Mouse (Mus musculus): ENCODE data around the gene Tfb1m. TPM values are rescaled to one million over a fixed set of nuclear protein-coding genes. Genes with fewer than 3 reads are reported as not detected.

Gene Tfb1m
- total and polyA plus RNA-seq, 3 experiments = 21.0 to 46.8 (median 29.4) TPM

DNA sequence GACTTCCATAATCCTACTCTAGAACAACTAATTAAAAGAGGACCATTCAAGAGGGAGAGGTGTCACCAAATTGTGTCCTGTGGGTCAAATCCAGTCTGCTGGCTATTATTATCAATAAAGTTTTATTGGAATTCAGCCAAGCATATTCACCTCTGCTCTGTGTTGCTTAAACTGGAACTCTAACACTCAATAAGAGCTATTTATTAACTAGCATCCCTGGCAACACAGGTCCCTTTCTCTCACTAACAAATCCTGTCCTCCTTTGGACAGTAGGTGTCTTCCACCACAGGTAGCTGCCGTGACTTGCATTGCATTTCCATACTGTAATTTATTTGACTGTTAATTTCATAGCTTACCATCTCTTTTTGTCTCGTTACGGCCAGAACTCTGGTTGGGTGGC lies 61.5 kb downstream of the Tfb1m start:
- H3K27ac ChIP-seq (ENCODE audit: insufficient read depth, low read depth) = no peak overlapping the region

DNA sequence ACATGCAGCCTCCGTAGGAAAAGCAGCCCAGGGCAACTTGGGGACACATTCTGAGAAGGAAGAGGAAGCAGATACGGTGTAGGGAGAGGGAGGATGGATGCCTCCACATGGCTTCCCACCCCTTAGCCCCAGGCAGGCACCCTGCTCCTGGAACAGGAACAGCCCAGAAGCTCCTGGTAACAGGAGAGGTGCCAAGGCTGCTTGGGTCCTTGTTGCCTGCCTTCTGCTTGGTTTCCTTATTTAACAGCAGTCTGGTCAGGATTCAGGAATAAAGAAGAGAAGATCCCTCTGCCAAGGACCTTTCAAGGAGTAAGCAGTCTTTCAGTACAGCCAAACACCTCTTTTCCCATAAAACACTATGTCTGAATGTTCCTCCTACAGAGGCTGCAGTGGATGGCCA lies 62.0 kb downstream of the Tfb1m start:
- no peaks in the 10 kb centered on the region for H3K4me1 ChIP-seq (ENCODE audit: control insufficient read depth in 1 of 2, insufficient read depth in 2 of 2)
- dilution Hi-C loops (cut with MboI; ENCODE audit: extremely low pct_ligation_motif_present, extremely low pct_unique_long_range_greater_than_20kb, low sequenced_read_pairs) = no loop called here
- H3K4me3 ChIP-seq (replicated peaks in 1 of 3; ENCODE audit: low read depth in 2 of 3, low read length in 2 of 3, poor library complexity in 1 of 3) = no peak overlapping the region
- no peaks in the 10 kb centered on the region for H3K27me3 ChIP-seq (replicated peaks)
- peaks cover 0 to 52% of the 10 kb centered on the region in 2 experiments for H3K36me3 ChIP-seq (replicated peaks in 1 of 2; ENCODE audit: control insufficient read depth in 1 of 2, insufficient read depth in 1 of 2, low read length in 1 of 2)
- no peak for DNase-seq (ENCODE audit: extremely low read depth)
- in situ Hi-C loops (cut with MboI; ENCODE audit: low pct_ligation_motif_present, low pct_unique_long_range_greater_than_20kb, low sequenced_read_pairs) = no loop called here
- no peak overlapping the region for H3K4me2 ChIP-seq (ENCODE audit: insufficient read depth, low read depth, poor library complexity, severe bottlenecking)
- H3K79me2 ChIP-seq (replicated peaks; ENCODE audit: control insufficient read depth, extremely low read depth, insufficient read depth, poor library complexity, severe bottlenecking) = no peaks in the 10 kb centered on the region
- TF ChIP-seq ZC3H11A (IDR thresholded peaks at IDR 0.05; ENCODE audit: low read depth, low read length) = no peak
- no peak for TF ChIP-seq USF1 (IDR thresholded peaks at IDR 0.05; ENCODE audit: low read depth, low read length)
- no peak for TF ChIP-seq JUN (IDR thresholded peaks at IDR 0.05; ENCODE audit: insufficient read depth, low read depth, low read length)
- TF ChIP-seq KAT2A (IDR thresholded peaks at IDR 0.05; ENCODE audit: insufficient replicate concordance, low read length) = no peak
- TF ChIP-seq USF2 (conservative IDR thresholded peaks at IDR 0.05; ENCODE audit: low read depth, low read length) = no peak
- TF ChIP-seq ZMIZ1 (IDR thresholded peaks at IDR 0.05; ENCODE audit: low read depth, low read length) = no peak
- no peak for TF ChIP-seq EP300 (IDR thresholded peaks at IDR 0.05; ENCODE audit: low read length)
- no peak for TF ChIP-seq RCOR1 (conservative IDR thresholded peaks at IDR 0.05; ENCODE audit: low read depth, low read length)
- no peak overlapping the region for H3K9ac ChIP-seq (ENCODE audit: insufficient read depth, low read depth)
- H3K9me3 ChIP-seq (replicated peaks; ENCODE audit: low read length) = no peaks in the 10 kb centered on the region
- H3K27ac ChIP-seq (ENCODE audit: insufficient read depth, low read depth) = no peak overlapping the region

More for the DNA sequence above, 61.5 kb downstream of the Tfb1m start:
- Histone ChIP-seq H3K9me3 (replicated peaks; ENCODE audit: low read length) (no peaks in the 10 kb centered on the region), H3K9ac (ENCODE audit: insufficient read depth, low read depth) (no peak overlapping the region), H3K4me3 (replicated peaks in 1 of 3; ENCODE audit: low read depth in 2 of 3, low read length in 2 of 3, poor library complexity in 1 of 3) (no peak overlapping the region), H3K4me2 (ENCODE audit: insufficient read depth, low read depth, poor library complexity, severe bottlenecking) (no peak overlapping the region), H3K27me3 (replicated peaks) (no peaks in the 10 kb centered on the region), H3K36me3 (replicated peaks in 1 of 2; ENCODE audit: control insufficient read depth in 1 of 2, insufficient read depth in 1 of 2, low read length in 1 of 2) (peaks cover 0 to 51% of the 10 kb centered on the region in 2 experiments), H3K79me2 (replicated peaks; ENCODE audit: control insufficient read depth, extremely low read depth, insufficient read depth, poor library complexity, severe bottlenecking) (no peaks in the 10 kb centered on the region), H3K4me1 (ENCODE audit: control insufficient read depth in 1 of 2, insufficient read depth in 2 of 2) (no peaks in the 10 kb centered on the region)
- no peak for DNase-seq (ENCODE audit: extremely low read depth)
- in situ Hi-C loops (cut with MboI; ENCODE audit: low pct_ligation_motif_present, low pct_unique_long_range_greater_than_20kb, low sequenced_read_pairs) = no loop called here
- TF ChIP-seq SMC3 (IDR thresholded peaks at IDR 0.05; ENCODE audit: low read depth, low read length) (no peak), POLR2A (IDR thresholded peaks at IDR 0.05; ENCODE audit: low read depth, low read length) (no peak), NRF1 (IDR thresholded peaks at IDR 0.05; ENCODE audit: low read depth, low read length) (no peak), IRF4 (IDR thresholded peaks at IDR 0.05; ENCODE audit: low read depth, low read length) (no peak), RAD21 (IDR thresholded peaks at IDR 0.05; ENCODE audit: low read depth, low read length) (no peak), MAFK (IDR thresholded peaks at IDR 0.05; ENCODE audit: insufficient replicate concordance, low read length) (no peak), USF2 (conservative IDR thresholded peaks at IDR 0.05; ENCODE audit: low read depth, low read length) (no peak), JUND (conservative IDR thresholded peaks at IDR 0.05; ENCODE audit: low read depth, low read length) (no peak), ZC3H11A (IDR thresholded peaks at IDR 0.05; ENCODE audit: low read depth, low read length) (no peak)
- dilution Hi-C loops (cut with MboI; ENCODE audit: extremely low pct_ligation_motif_present, extremely low pct_unique_long_range_greater_than_20kb, low sequenced_read_pairs) = no loop called here
